Mouse (Mus musculus): ENCODE measurements around the gene Defa21.
"Not testable (repeated sequence)": the region's sequence is repeated elsewhere in the genome, so short reads cannot be mapped to it uniquely, and the experiment has no call there.

GRCm38 (mm10) chr8:21054747-21055146 is 29.4 kb downstream of the Defa21 start, which contains the start of gene Defa23:
- TF ChIP-seq CTCF (IDR thresholded peaks at IDR 0.05; ENCODE audit: control insufficient read depth, insufficient read depth, insufficient read length); USF1 (IDR thresholded peaks at IDR 0.05; ENCODE audit: low read depth): not testable (repeated sequence)

Data from C2C12 (cell line).